Mouse (Mus musculus): ENCODE data around the gene Gm8281.
"Not testable (repeated sequence)": the region's sequence is repeated elsewhere in the genome, so short reads cannot be mapped to it uniquely, and the experiment has no call there.

The Gm8281 gene

DNA sequence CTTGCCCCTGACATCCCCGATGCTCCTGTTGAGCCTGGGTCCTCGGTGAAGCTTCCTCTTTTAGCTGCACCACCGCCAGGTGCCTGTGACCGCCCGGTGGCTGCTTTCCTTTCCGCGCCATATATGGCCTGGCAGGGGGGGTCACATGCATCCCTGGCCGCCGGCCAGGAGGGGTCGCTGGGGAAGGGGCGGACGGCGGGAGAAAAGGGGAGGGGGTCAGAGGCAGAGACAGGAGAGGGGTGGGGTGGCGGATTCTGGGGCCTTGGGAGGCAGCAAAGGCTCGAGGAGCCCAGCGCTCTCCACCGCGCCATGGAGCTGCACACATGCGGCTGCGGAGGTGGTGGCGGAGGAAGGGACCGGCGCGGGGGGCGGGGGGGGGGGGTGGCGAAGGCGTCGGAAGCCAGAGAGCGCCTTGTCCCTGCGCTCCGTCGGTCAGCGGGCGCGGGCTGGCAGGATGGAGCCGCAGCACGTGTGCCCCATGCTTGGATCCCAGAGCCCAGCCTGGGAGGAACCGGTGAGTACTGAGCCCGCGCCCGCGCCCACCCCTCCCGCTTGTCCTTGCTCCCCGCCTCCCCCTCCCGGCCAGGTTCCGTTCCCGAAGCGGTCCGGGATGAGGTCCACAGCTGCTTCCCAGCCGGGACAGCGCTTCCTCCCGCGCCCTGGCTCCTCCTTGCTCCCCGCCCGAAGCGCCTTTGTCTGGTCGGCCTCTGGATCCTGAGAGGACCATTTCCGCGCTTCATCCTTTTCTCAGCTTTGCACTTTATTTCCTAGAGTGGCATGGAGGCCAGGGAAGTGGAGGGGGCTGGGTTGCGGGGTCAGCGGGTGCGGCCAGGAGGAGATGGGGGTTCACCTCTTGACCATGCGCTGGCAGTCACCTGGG, at the start of gene Gm8281:
Gm8281 (plus strand) TSS at position 430 of the 880 bp plus-strand sequence.
- not testable (repeated sequence) for DNase-seq (ENCODE audit: extremely low read depth, low read depth, low spot score)

DNA sequence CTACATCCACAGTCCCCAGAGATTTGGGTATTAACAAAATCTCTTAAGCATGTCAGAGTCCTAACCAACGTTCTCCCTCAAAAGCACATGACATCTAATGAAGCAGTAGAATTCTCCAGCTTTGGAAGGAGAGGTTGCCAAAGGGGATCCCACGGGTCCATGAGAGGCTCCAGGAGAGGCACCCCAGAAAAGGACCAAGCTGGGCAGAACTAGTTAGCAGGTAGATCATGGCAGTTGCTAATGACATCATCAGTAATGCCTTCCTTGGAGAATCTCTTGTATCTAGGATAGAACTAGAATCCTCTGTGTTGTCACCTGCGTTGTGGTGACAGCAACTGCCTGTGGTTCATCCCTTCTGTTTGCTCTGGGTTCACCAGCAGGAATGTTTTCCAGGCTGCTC, 20.5 kb upstream of the Gm8281 start, which contains the start of gene 4930555G01Rik:
4930555G01Rik (plus strand) TSS at position 301 of the 400 bp plus-strand sequence.
- not testable (repeated sequence) for DNase-seq (ENCODE audit: extremely low read depth, low read depth, low spot score)

GRCm38 (mm10) chr14:5131219-5131618, 60.4 kb downstream of the Gm8281 start, which contains the start of gene Gm8279:
Gm8279 (plus strand) TSS chr14:5131519.
- DNase-seq (ENCODE audit: extremely low read depth, low read depth, low spot score): not testable (repeated sequence)
